Mouse (Mus musculus): ENCODE results near the gene Plpp4. TPM values are rescaled to one million over a fixed set of nuclear protein-coding genes. Genes with fewer than 3 reads are reported as not detected.

The Plpp4 gene
- polyA plus RNA-seq, 1 experiment from 2014 or later, result not detected

DNA sequence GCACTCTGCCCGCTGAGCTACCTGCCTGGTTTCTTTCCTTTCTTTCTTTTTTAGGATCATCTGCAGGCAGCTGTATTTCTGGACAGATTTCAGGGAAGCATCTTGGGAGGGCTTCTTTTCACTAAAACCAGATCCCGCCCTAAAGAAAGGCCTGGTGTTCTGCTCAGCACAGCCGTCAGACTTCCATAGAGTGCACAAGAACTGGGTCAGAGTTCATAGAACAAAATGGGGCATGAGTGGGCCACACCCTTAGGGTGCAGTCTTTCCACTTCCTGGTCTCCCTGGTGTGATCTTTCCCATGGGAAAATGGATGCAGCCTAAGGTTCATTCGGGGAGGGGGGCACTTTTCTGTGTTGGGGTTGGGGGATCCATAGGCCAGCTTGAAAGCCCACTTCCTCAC is 22.4 kb downstream of the Plpp4 start:
- no peak for ATAC-seq (ENCODE audit: low read depth)
- H3K27ac ChIP-seq (ENCODE audit: low read length), result no peak overlapping the region
- no peaks in the 10 kb centered on the region for H3K4me1 ChIP-seq (ENCODE audit: control insufficient read depth, low read depth, low read length)
- 56% methylated on average over 4 of the region's 4 CpGs for WGBS (ENCODE audit: insufficient replicate concordance)
- H3K4me3 ChIP-seq (ENCODE audit: low read depth, low read length), result no peak overlapping the region
- no peaks in the 10 kb centered on the region for H3K36me3 ChIP-seq (ENCODE audit: control insufficient read depth, insufficient read depth)
- H3K9me3 ChIP-seq (replicated peaks; ENCODE audit: control insufficient read depth, low read length), result no peaks in the 10 kb centered on the region; the same call in 1 of the 2 replicates
- no peak overlapping the region for H3K9ac ChIP-seq (ENCODE audit: low read depth, low read length)
- H3K27me3 ChIP-seq (ENCODE audit: control insufficient read depth, insufficient read depth, low read depth, low read length), result no peaks in the 10 kb centered on the region
- no peak overlapping the region for H3K4me2 ChIP-seq (ENCODE audit: low read depth, low read length)

GRCm38 (mm10) chr7:129281966-129282365 is 25.1 kb downstream of the Plpp4 start:
- Histone ChIP-seq H3K36me3 (ENCODE audit: control insufficient read depth, insufficient read depth) (no peaks in the 10 kb centered on the region), H3K27me3 (ENCODE audit: control insufficient read depth, insufficient read depth, low read depth, low read length) (no peaks in the 10 kb centered on the region), H3K27ac (ENCODE audit: low read length) (no peak overlapping the region), H3K4me1 (ENCODE audit: control insufficient read depth, low read depth, low read length) (no peaks in the 10 kb centered on the region), H3K9ac (ENCODE audit: low read depth, low read length) (no peak overlapping the region), H3K9me3 (replicated peaks; ENCODE audit: control insufficient read depth, low read length) (no peaks in the 10 kb centered on the region; the same call in 1 of the 2 replicates), H3K4me3 (ENCODE audit: low read depth, low read length) (no peak overlapping the region), H3K4me2 (ENCODE audit: low read depth, low read length) (no peak overlapping the region)
- 71% methylated on average over 4 of the region's 4 CpGs for WGBS (ENCODE audit: insufficient replicate concordance)
- no peak for ATAC-seq (ENCODE audit: low read depth)

DNA sequence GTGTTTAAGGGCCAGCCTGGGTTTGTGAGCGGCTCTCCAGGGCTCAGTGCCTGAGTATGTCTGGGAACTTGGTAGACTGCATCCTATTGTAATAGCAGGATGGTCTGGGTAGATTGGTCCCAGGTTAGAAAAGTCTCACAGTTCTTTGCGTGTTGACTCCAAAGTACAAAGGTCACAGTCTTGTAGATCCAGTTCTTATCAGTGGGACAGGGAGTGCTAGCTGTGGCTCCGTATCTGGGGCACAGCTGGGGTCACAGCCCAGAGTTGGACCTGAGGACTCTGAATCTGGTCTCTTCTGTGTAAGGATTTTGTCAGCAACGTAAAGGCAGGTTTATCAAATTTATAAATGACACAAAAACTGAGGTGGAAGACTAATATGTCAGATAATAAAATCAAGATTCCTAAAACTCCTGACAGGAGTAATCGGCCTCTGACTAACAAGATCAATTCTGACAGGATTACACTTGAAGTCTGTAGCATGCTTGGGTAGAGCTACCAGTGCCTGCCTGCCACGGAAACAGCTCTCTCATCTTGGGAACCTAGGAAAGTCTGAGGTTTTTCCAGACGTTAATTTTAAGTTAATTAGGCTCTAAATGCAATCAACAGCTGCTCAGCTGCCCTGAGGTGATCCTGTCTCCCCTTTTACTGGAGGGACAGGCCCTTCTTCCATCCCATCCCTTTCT is 28.5 kb downstream of the Plpp4 start:
- no peak overlapping the region for H3K9ac ChIP-seq (ENCODE audit: low read depth, low read length)
- no peak overlapping the region for H3K27ac ChIP-seq (ENCODE audit: low read length)
- H3K4me2 ChIP-seq (ENCODE audit: low read depth, low read length), result no peak overlapping the region
- no peaks in the 10 kb centered on the region for H3K4me1 ChIP-seq (ENCODE audit: control insufficient read depth, low read depth, low read length)
- WGBS (ENCODE audit: insufficient replicate concordance), result 41% methylated on average over 7 of the region's 7 CpGs
- H3K4me3 ChIP-seq (ENCODE audit: low read depth, low read length), result no peak overlapping the region
- no peaks in the 10 kb centered on the region for H3K36me3 ChIP-seq (ENCODE audit: control insufficient read depth, insufficient read depth)
- H3K9me3 ChIP-seq (replicated peaks; ENCODE audit: control insufficient read depth, low read length), result no peaks in the 10 kb centered on the region
- ATAC-seq (ENCODE audit: low read depth), result no peak
- no peaks in the 10 kb centered on the region for H3K27me3 ChIP-seq (ENCODE audit: control insufficient read depth, insufficient read depth, low read depth, low read length)

DNA sequence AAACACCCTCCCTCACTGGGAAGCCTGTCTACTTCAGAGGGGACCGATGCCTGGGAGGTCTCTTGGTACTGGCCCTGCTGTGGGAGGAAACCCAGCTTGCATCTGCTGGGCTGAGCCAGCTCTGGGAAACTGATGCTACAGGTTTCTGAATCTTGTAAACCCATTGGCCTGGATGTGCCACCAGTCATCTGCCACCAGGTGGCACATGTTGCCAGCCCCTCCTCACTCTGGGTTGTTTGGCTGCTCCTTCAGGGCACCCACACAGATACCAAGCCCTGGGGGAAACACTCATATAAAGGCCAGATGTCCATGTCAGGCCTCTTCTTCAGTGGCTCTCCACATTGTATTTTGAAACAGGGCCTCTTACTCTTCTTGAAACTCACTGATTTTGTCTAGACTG is 36.4 kb downstream of the Plpp4 start:
- Histone ChIP-seq H3K4me3 (ENCODE audit: low read depth, low read length) (no peak overlapping the region), H3K36me3 (ENCODE audit: control insufficient read depth, insufficient read depth) (no peaks in the 10 kb centered on the region), H3K27ac (ENCODE audit: low read length) (no peak overlapping the region), H3K27me3 (ENCODE audit: control insufficient read depth, insufficient read depth, low read depth, low read length) (no peaks in the 10 kb centered on the region), H3K4me2 (ENCODE audit: low read depth, low read length) (no peak overlapping the region), H3K9me3 (replicated peaks; ENCODE audit: control insufficient read depth, low read length) (no peaks in the 10 kb centered on the region), H3K4me1 (ENCODE audit: control insufficient read depth, low read depth, low read length) (no peaks in the 10 kb centered on the region), H3K9ac (ENCODE audit: low read depth, low read length) (no peak overlapping the region)
- WGBS (ENCODE audit: insufficient replicate concordance), result 68% methylated on average over 1 of the region's 1 CpGs
- ATAC-seq (ENCODE audit: low read depth), result no peak

- H3K9ac ChIP-seq (ENCODE audit: low read depth, low read length), result no peak overlapping the region
- H3K27ac ChIP-seq (ENCODE audit: low read length), result no peak overlapping the region
- H3K4me1 ChIP-seq (ENCODE audit: control insufficient read depth, low read depth, low read length), result no peaks in the 10 kb centered on the region
- ATAC-seq (ENCODE audit: low read depth), result no peak
- WGBS (ENCODE audit: insufficient replicate concordance), result 75% methylated on average over 5 of the region's 5 CpGs
- H3K36me3 ChIP-seq (ENCODE audit: control insufficient read depth, insufficient read depth), result no peaks in the 10 kb centered on the region
- H3K4me2 ChIP-seq (ENCODE audit: low read depth, low read length), result no peak overlapping the region
- no peaks in the 10 kb centered on the region for H3K9me3 ChIP-seq (replicated peaks; ENCODE audit: control insufficient read depth, low read length)
- no peaks in the 10 kb centered on the region for H3K27me3 ChIP-seq (ENCODE audit: control insufficient read depth, insufficient read depth, low read depth, low read length)
- no peak overlapping the region for H3K4me3 ChIP-seq (ENCODE audit: low read depth, low read length)
Measured at GRCm38 (mm10) chr7:129301622-129302021, 44.8 kb downstream of the Plpp4 start.

DNA sequence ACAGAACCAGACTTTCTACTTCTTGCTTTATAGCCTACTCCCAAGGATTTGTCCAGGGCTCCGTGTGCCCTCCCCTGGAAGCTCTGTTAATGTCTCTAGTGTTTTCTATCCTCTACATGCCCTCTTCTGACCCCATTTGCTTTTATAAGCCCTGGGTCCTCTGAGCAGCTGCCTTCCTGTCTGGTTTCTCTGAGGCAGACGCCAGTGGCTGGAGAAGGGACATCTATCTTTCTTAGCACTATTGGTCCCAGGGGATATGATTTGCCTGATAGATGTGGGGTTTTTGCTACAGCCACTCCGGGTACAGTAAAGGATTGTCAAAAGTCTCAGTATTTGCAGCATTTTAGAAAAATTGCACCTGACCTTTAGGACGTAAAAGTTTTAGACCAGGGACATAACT is 46.5 kb downstream of the Plpp4 start:
- Histone ChIP-seq H3K9me3 (replicated peaks; ENCODE audit: control insufficient read depth, low read length) (no peaks in the 10 kb centered on the region), H3K4me1 (ENCODE audit: control insufficient read depth, low read depth, low read length) (no peaks in the 10 kb centered on the region), H3K9ac (ENCODE audit: low read depth, low read length) (no peak overlapping the region), H3K4me3 (ENCODE audit: low read depth, low read length) (no peak overlapping the region), H3K27ac (ENCODE audit: low read length) (no peak overlapping the region), H3K27me3 (ENCODE audit: control insufficient read depth, insufficient read depth, low read depth, low read length) (no peaks in the 10 kb centered on the region), H3K4me2 (ENCODE audit: low read depth, low read length) (no peak overlapping the region), H3K36me3 (ENCODE audit: control insufficient read depth, insufficient read depth) (no peaks in the 10 kb centered on the region)
- 60% methylated on average over 4 of the region's 4 CpGs for WGBS (ENCODE audit: insufficient replicate concordance)
- ATAC-seq (ENCODE audit: low read depth), result no peak

DNA sequence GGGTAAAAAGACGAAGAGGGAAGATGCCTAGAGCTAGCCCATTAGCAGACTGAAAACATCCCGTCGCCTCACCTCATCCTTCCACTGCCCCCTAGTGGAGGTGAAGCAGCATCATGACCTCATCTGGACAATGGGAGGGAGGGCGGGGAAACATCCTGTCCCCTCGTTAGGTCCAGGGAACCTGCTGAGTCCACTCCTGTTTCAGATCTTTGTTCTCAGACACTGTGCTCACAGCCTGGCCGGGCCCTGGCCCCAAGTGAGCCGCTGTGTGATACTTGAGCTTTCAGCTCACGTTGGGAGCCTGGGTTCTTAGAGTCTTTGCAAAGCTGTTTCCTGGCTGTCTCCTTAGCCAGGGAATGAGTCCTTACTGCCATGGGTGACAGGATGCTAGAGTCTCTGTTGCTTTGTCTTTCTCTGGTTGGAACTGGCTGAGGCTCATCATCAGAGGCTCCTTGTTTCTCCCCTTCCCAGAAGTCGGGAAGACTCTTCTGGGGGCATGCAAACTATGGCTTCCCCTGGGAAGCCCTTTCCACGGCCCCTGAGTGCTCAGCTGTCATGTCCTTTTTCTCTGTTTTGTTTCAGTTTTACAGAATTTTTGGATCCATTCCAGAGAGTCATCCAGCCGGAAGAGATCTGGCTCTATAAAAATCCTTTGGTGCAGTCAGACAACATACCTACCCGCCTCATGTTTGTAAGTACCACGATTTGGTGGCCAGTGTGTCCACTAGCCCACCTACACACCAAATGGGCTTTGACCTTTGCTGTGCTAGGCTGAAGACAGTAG is 50.4 kb downstream of the Plpp4 start:
- no peak for ATAC-seq (ENCODE audit: low read depth)
- no peak overlapping the region for H3K9ac ChIP-seq (ENCODE audit: low read depth, low read length)
- H3K27me3 ChIP-seq (ENCODE audit: control insufficient read depth, insufficient read depth, low read depth, low read length), result no peaks in the 10 kb centered on the region
- no peaks in the 10 kb centered on the region for H3K9me3 ChIP-seq (replicated peaks; ENCODE audit: control insufficient read depth, low read length)
- no peak overlapping the region for H3K4me2 ChIP-seq (ENCODE audit: low read depth, low read length)
- no peak overlapping the region for H3K27ac ChIP-seq (ENCODE audit: low read length)
- H3K4me1 ChIP-seq (ENCODE audit: control insufficient read depth, low read depth, low read length), result no peaks in the 10 kb centered on the region
- H3K36me3 ChIP-seq (ENCODE audit: control insufficient read depth, insufficient read depth), result no peaks in the 10 kb centered on the region
- WGBS (ENCODE audit: insufficient replicate concordance), result 26% methylated on average over 13 of the region's 13 CpGs
- no peak overlapping the region for H3K4me3 ChIP-seq (ENCODE audit: low read depth, low read length)

DNA sequence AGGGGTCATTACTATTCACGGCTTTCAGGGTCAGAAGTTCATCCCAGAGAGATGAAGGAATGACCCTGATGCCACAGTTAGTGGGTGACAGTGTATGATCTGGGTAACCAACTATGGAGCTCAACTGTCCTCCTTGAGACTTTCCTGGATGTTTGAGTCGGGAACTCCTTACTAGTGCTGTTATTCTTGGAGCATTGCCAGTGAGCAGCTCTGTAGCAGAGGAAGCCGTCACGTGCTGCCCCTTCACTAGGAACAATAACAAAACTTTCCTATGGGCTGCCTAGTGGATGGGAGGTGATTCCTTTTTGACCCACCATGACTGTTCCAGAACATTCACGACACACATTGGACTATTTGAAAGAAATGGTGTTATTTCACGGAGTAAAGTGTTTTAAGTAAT is 51.8 kb downstream of the Plpp4 start:
- Histone ChIP-seq H3K4me1 (ENCODE audit: control insufficient read depth, low read depth, low read length) (no peaks in the 10 kb centered on the region), H3K36me3 (ENCODE audit: control insufficient read depth, insufficient read depth) (no peaks in the 10 kb centered on the region), H3K27me3 (ENCODE audit: control insufficient read depth, insufficient read depth, low read depth, low read length) (no peaks in the 10 kb centered on the region), H3K4me3 (ENCODE audit: low read depth, low read length) (no peak overlapping the region), H3K9ac (ENCODE audit: low read depth, low read length) (no peak overlapping the region), H3K4me2 (ENCODE audit: low read depth, low read length) (no peak overlapping the region), H3K9me3 (replicated peaks; ENCODE audit: control insufficient read depth, low read length) (no peaks in the 10 kb centered on the region), H3K27ac (ENCODE audit: low read length) (no peak overlapping the region)
- 31% methylated on average over 6 of the region's 6 CpGs for WGBS (ENCODE audit: insufficient replicate concordance)
- no peak for ATAC-seq (ENCODE audit: low read depth)

DNA sequence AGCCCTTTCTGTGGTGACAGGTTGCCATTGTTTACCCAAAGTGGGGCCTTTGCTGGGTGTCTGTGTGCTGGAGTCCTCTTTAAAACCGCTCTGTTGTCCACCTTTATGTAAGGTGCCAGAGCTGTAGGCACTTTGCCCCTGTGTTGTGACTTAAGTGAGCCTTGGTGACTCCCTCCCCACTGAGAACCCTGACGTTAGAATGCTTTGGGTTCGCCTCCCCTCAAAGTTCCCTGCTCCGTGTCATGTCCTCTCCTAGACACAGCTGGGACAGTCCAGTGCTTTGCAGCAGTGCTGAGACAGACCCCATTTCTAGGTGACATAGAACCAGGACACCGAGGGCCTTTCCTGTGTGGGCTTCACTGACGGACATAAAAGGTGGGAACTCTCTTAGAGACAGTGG is 55.7 kb downstream of the Plpp4 start:
- ATAC-seq (ENCODE audit: low read depth), result no peak
- Histone ChIP-seq H3K27ac (ENCODE audit: low read length) (no peak overlapping the region), H3K9me3 (replicated peaks; ENCODE audit: control insufficient read depth, low read length) (no peaks in the 10 kb centered on the region), H3K27me3 (ENCODE audit: control insufficient read depth, insufficient read depth, low read depth, low read length) (no peaks in the 10 kb centered on the region), H3K4me3 (ENCODE audit: low read depth, low read length) (no peak overlapping the region), H3K4me2 (ENCODE audit: low read depth, low read length) (no peak overlapping the region), H3K4me1 (ENCODE audit: control insufficient read depth, low read depth, low read length) (no peaks in the 10 kb centered on the region), H3K36me3 (ENCODE audit: control insufficient read depth, insufficient read depth) (no peaks in the 10 kb centered on the region), H3K9ac (ENCODE audit: low read depth, low read length) (no peak overlapping the region)
- 50% methylated on average over 6 of the region's 6 CpGs for WGBS (ENCODE audit: insufficient replicate concordance)

All from liver, embryonic 16.5 days (tissue).